Mouse (Mus musculus): ENCODE measurements around the gene Ccnt1. TPM values are rescaled to one million over a fixed set of nuclear protein-coding genes. Genes with fewer than 3 reads are reported as not detected.
A peak's percentile ranks its signal among the peaks of the same experiment; 100 is the strongest.

Ccnt1 gene
- polyA plus RNA-seq, 1 experiment = 66.8 TPM

DNA sequence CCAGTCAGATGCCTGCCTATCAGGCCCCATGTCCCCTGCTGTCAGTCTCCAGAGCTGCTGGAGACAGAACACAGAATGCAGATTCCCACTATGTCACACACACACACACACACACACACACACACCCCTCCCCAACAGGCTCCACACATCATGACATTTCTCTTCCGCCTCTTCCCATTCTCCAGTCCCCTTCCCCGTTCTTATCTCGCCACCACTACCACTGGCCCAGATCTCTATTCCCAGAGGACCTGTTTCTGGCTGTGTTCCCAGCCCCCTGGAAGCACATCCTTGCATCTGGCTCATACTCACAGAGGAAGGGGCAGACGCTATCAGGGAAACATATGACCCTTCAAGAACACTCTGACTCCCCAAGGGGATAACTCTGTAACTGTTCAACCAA is 36.8 kb upstream of the Ccnt1 start:
- Histone ChIP-seq H3K9ac (ENCODE audit: low read depth, poor library complexity, severe bottlenecking) (no peak overlapping the region), H3K36me3 (ENCODE audit: control insufficient read depth, insufficient read depth, low read length, poor library complexity, severe bottlenecking) (no peaks in the 10 kb centered on the region), H3K27ac (ENCODE audit: insufficient read depth, low read length) (no peak overlapping the region), H3K9me3 (replicated peaks; ENCODE audit: control insufficient read depth, insufficient read depth, low read length, poor library complexity, severe bottlenecking) (no peaks in the 10 kb centered on the region), H3K4me3 (ENCODE audit: low read depth, low read length) (no peak overlapping the region), H3K4me1 (ENCODE audit: control insufficient read depth, insufficient read depth, low read length) (no peaks in the 10 kb centered on the region), H3K27me3 (ENCODE audit: control insufficient read depth, insufficient read depth, low read length, poor library complexity, severe bottlenecking) (peaks cover 10% of the 10 kb centered on the region)
- TF ChIP-seq CTCF (IDR thresholded peaks at IDR 0.05; ENCODE audit: low read depth, low read length) (no peak), EP300 (IDR thresholded peaks at IDR 0.05; ENCODE audit: insufficient read depth, low read depth, low read length) (no peak), POLR2A (IDR thresholded peaks at IDR 0.05; ENCODE audit: insufficient read depth, low read length) (no peak)

DNA sequence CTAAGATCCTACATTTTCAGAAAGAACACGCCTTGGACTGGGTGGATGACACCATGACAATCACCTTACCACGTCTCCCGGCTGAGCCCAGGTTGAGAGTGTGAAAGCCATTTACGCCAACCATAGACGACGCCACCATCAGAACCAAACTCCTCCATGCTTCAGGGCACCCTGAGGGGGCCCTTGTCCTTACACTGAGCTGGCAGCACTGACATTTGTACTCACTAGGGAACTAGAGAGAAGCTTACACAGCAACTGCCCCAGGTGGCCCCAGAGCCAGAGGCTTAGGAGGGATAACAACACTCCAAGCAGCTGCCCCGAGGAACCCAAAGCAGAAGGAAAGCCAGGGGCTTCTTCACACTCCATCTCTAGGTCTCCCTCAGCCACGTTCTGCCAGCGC is 36.0 kb upstream of the Ccnt1 start:
- Histone ChIP-seq H3K9me3 (replicated peaks; ENCODE audit: control insufficient read depth, insufficient read depth, low read length, poor library complexity, severe bottlenecking) (no peaks in the 10 kb centered on the region), H3K27me3 (ENCODE audit: control insufficient read depth, insufficient read depth, low read length, poor library complexity, severe bottlenecking) (peaks cover 10% of the 10 kb centered on the region), H3K27ac (ENCODE audit: insufficient read depth, low read length) (no peak overlapping the region), H3K9ac (ENCODE audit: low read depth, poor library complexity, severe bottlenecking) (no peak overlapping the region), H3K4me1 (ENCODE audit: control insufficient read depth, insufficient read depth, low read length) (peaks cover 3% of the 10 kb centered on the region), H3K4me3 (ENCODE audit: low read depth, low read length) (no peak overlapping the region), H3K36me3 (ENCODE audit: control insufficient read depth, insufficient read depth, low read length, poor library complexity, severe bottlenecking) (no peaks in the 10 kb centered on the region)
- TF ChIP-seq POLR2A (IDR thresholded peaks at IDR 0.05; ENCODE audit: insufficient read depth, low read length) = no peak
- no peak for TF ChIP-seq EP300 (IDR thresholded peaks at IDR 0.05; ENCODE audit: insufficient read depth, low read depth, low read length)

DNA sequence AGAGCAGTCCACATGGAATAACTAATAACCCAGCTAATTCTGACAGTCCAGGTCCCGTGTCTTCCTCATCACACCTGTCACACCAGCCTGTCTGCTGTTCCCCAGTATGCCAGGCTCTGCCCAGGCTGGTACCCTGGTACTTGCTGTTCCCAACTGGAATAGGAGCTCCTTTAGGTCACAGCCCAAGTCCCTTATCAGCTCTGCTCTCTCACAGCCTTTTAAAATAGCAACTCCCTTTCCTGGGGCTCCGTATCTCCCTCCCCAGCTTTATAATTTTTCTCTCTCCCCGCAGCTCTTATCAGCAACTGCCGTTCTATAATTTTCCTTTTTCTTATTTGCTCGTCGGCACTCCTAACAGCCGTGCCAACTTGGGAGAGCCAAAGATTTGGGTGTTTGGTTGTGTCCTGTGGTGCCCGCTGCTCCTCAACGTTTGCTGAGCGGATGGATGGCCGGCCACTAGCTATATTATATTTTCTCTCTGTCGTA is 35.4 kb upstream of the Ccnt1 start:
- peaks cover 3% of the 10 kb centered on the region for H3K4me1 ChIP-seq (ENCODE audit: control insufficient read depth, insufficient read depth, low read length)
- H3K27ac ChIP-seq (ENCODE audit: insufficient read depth, low read length) = no peak overlapping the region

DNA sequence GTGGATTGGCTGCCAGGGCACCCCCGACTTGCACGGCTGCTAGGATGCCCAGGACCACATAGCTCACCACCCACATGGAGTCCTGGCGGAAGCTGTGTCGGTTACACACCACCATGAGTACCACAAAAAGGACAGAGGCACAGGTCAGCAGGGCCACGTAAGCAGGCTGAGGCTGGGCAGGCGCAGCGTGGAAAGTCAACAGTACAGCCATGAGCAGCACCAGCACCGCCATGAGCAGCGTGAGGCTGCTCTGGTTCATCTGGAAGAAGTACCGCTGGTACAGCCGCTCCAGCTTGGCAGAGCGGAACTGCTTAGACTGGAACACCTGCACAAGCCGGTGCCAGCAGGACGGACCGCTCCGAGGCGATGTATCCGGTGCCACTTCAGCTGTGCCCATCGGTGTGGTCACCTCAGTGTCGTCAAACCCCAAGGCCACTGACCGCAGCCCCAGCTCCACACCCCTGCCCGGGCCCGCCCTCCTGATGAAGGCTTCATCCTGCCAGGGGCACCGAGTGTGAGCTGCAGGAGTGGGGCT is 33.4 kb upstream of the Ccnt1 start:
- no peaks in the 10 kb centered on the region for H3K9me3 ChIP-seq (replicated peaks; ENCODE audit: control insufficient read depth, insufficient read depth, low read length, poor library complexity, severe bottlenecking)
- no peaks in the 10 kb centered on the region for H3K36me3 ChIP-seq (ENCODE audit: control insufficient read depth, insufficient read depth, low read length, poor library complexity, severe bottlenecking)
- H3K27ac ChIP-seq (ENCODE audit: insufficient read depth, low read length) = no peak overlapping the region
- H3K27me3 ChIP-seq (ENCODE audit: control insufficient read depth, insufficient read depth, low read length, poor library complexity, severe bottlenecking) = 0 out of 2 replicates have a peak, but pooled peaks cover 2% of the 10 kb centered on the region
- peak overlapping the region; percentile 51 for H3K4me3 ChIP-seq (ENCODE audit: low read depth, low read length)
- TF ChIP-seq EP300 (IDR thresholded peaks at IDR 0.05; ENCODE audit: insufficient read depth, low read depth, low read length) (no peak), POLR2A (IDR thresholded peaks at IDR 0.05; ENCODE audit: insufficient read depth, low read length) (no peak), CTCF (IDR thresholded peaks at IDR 0.05; ENCODE audit: low read depth, low read length) (no peak)
- H3K4me1 ChIP-seq (ENCODE audit: control insufficient read depth, insufficient read depth, low read length) = peaks cover 3% of the 10 kb centered on the region
- H3K9ac ChIP-seq (ENCODE audit: low read depth, poor library complexity, severe bottlenecking) = peak overlapping the region; percentile 7; the same call in 1 of the 2 replicates

More for the DNA sequence above, 35.4 kb upstream of the Ccnt1 start:
- H3K36me3 ChIP-seq (ENCODE audit: control insufficient read depth, insufficient read depth, low read length, poor library complexity, severe bottlenecking) = no peaks in the 10 kb centered on the region
- H3K9ac ChIP-seq (ENCODE audit: low read depth, poor library complexity, severe bottlenecking) = no peak overlapping the region
- H3K4me3 ChIP-seq (ENCODE audit: low read depth, low read length) = no peak overlapping the region
- H3K27me3 ChIP-seq (ENCODE audit: control insufficient read depth, insufficient read depth, low read length, poor library complexity, severe bottlenecking) = peaks cover 10% of the 10 kb centered on the region
- no peak for TF ChIP-seq CTCF (IDR thresholded peaks at IDR 0.05; ENCODE audit: low read depth, low read length)
- TF ChIP-seq EP300 (IDR thresholded peaks at IDR 0.05; ENCODE audit: insufficient read depth, low read depth, low read length) = no peak
- TF ChIP-seq POLR2A (IDR thresholded peaks at IDR 0.05; ENCODE audit: insufficient read depth, low read length) = no peak
- H3K9me3 ChIP-seq (replicated peaks; ENCODE audit: control insufficient read depth, insufficient read depth, low read length, poor library complexity, severe bottlenecking) = no peaks in the 10 kb centered on the region

DNA sequence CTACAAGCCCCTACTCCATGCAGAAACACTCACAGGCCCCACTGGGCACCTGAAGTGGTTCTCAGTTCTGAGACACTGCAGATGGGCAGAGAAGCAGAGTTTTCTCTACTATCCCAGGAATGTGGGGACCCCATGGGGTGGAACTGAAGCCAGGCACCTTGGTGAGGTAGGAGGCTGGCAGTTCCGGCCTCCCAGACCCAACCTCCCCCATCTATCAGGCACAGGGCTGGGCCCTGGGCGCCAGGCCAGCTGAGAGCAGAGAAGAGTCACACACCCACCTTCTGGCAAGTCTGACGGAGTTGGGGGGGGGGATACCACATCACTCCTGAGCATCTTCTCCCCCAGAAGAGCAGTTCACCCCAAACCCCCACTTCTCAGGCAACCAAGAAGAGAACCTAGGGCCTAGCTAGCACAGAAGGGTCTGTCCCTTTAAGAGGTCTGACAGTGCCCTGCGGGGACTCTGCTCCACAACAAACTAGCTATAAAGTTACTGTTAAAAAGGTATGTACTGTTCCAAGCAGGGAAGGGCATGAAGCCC is 32.3 kb upstream of the Ccnt1 start:
- peaks cover 3% of the 10 kb centered on the region for H3K4me1 ChIP-seq (ENCODE audit: control insufficient read depth, insufficient read depth, low read length)
- no peaks in the 10 kb centered on the region for H3K9me3 ChIP-seq (replicated peaks; ENCODE audit: control insufficient read depth, insufficient read depth, low read length, poor library complexity, severe bottlenecking)
- H3K27ac ChIP-seq (ENCODE audit: insufficient read depth, low read length) = no peak overlapping the region
- no peak overlapping the region for H3K9ac ChIP-seq (ENCODE audit: low read depth, poor library complexity, severe bottlenecking)
- TF ChIP-seq POLR2A (IDR thresholded peaks at IDR 0.05; ENCODE audit: insufficient read depth, low read length) = no peak
- no peak for TF ChIP-seq CTCF (IDR thresholded peaks at IDR 0.05; ENCODE audit: low read depth, low read length)
- no peaks in the 10 kb centered on the region for H3K36me3 ChIP-seq (ENCODE audit: control insufficient read depth, insufficient read depth, low read length, poor library complexity, severe bottlenecking)
- no peak overlapping the region for H3K4me3 ChIP-seq (ENCODE audit: low read depth, low read length)
- no peaks in the 10 kb centered on the region for H3K27me3 ChIP-seq (ENCODE audit: control insufficient read depth, insufficient read depth, low read length, poor library complexity, severe bottlenecking)

DNA sequence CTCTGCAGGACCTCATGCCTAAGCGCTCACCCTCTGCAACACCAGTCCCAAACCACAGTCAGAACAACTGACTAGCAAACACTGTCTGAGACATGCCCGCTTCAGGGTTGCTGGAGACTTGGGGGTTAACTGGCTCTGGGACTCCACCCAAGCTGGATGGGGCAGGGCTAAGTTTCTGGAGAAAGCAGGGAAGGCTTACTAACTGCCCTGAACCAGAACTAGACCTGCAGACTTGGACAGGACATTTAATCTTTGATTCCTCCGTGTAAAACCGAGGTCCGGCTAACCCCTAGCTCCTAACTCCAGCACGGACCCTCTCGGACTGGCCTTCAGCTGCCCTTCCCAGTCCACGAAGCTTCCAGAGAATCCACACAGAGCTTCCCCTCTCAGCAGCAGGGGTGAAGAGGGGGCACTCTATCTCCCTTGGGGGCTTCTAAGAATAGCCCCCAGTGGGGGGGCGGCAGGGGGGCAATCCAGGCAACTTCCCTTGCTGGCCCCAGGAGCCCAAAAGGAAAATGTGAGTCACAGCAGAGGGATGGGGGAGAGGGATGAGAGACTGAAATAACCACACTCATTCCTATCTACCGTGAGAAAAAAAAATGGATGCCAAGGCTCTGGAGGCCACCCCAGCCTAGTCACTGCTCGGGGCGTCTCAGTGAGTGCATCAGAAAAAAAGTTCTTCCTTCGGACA is 31.6 kb upstream of the Ccnt1 start:
- H3K36me3 ChIP-seq (ENCODE audit: control insufficient read depth, insufficient read depth, low read length, poor library complexity, severe bottlenecking) = no peaks in the 10 kb centered on the region

More for the DNA sequence above, 31.6 kb upstream of the Ccnt1 start:
- Histone ChIP-seq H3K4me3 (ENCODE audit: low read depth, low read length) (no peak overlapping the region), H3K4me1 (ENCODE audit: control insufficient read depth, insufficient read depth, low read length) (peaks cover 3% of the 10 kb centered on the region), H3K9me3 (replicated peaks; ENCODE audit: control insufficient read depth, insufficient read depth, low read length, poor library complexity, severe bottlenecking) (no peaks in the 10 kb centered on the region), H3K9ac (ENCODE audit: low read depth, poor library complexity, severe bottlenecking) (no peak overlapping the region), H3K27ac (ENCODE audit: insufficient read depth, low read length) (no peak overlapping the region), H3K27me3 (ENCODE audit: control insufficient read depth, insufficient read depth, low read length, poor library complexity, severe bottlenecking) (no peaks in the 10 kb centered on the region)
- TF ChIP-seq EP300 (IDR thresholded peaks at IDR 0.05; ENCODE audit: insufficient read depth, low read depth, low read length) (no peak), POLR2A (IDR thresholded peaks at IDR 0.05; ENCODE audit: insufficient read depth, low read length) (no peak), CTCF (IDR thresholded peaks at IDR 0.05; ENCODE audit: low read depth, low read length) (no peak)

Data from ES-Bruce4 (cell line).